ENCODE assay signal across 13 mouse cellular contexts in the genomic region with DNA sequence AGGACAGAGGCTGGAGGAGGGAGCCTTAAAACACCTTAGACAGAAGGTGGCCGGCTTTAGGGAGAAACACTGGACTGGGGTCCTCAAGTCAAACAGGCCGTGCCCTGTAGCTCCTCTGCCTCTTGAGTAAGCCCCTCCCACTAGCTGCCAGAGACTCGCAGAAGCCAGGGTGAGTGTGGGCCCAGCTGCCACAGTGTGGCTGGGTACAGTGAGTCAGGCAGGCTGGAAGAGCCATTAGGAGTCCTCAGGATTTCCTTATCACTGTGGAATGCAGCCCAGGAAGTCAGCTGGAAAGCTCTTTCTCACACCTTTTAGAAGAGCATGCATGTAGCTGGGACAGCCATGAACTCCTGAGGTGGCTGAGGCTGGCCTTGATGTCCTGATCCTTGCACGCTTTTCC. TPM values are rescaled to one million over a fixed set of nuclear protein-coding genes. Genes with fewer than 3 reads are reported as not detected.
DNase-seq lines count a peak whose midpoint lies in the region; ATAC-seq and TF ChIP-seq lines count a peak whose summit lies in the region.
"Had no signal": no experiment of that assay in that cellular context is flagged by ENCODE, and none has a peak within 500 bp of the region (broad histone marks: within the 10 kb centered on the region; RNA-seq: fewer than 3 reads in every experiment).

No protein-coding gene starts in this region.

- peaks cover 24% of the 10 kb centered on the region for H3K4me1 ChIP-seq in forebrain, embryonic 10.5 days
- peaks cover 7% of the 10 kb centered on the region for H3K4me1 ChIP-seq in forebrain, embryonic 15.5 days
- peaks cover 10% of the 10 kb centered on the region for H3K4me1 ChIP-seq in heart, postnatal 0 days (ENCODE audit: control insufficient read depth, insufficient read depth)
- H3K4me1 ChIP-seq: liver, embryonic 15.5 days had no signal

- peaks cover 15% of the 10 kb centered on the region; the same call in 1 of the 2 replicates for H3K27me3 ChIP-seq in forebrain, embryonic 10.5 days (ENCODE audit: poor library complexity, severe bottlenecking)
- no peaks in the 10 kb centered on the region for H3K27me3 ChIP-seq in forebrain, embryonic 15.5 days
- no peaks in the 10 kb centered on the region for H3K27me3 ChIP-seq in heart, postnatal 0 days (ENCODE audit: control insufficient read depth, insufficient read depth, low read length)
- H3K27me3 ChIP-seq: liver, embryonic 15.5 days; neural tube, embryonic 12.5 days had no signal

- no peak for TF ChIP-seq EP300 in heart, postnatal 0 days (IDR thresholded peaks at IDR 0.05; ENCODE audit: low read depth)

- H3K9me3 ChIP-seq in forebrain, embryonic 10.5 days = no peaks in the 10 kb centered on the region
- no peaks in the 10 kb centered on the region for H3K9me3 ChIP-seq in forebrain, embryonic 15.5 days
- H3K9me3 ChIP-seq in heart, postnatal 0 days (replicated peaks; ENCODE audit: control insufficient read depth, low read length) = no peaks in the 10 kb centered on the region
- H3K9me3 ChIP-seq: liver, embryonic 15.5 days; neural tube, embryonic 12.5 days had no signal

- DNase-seq in forebrain, embryonic 10.5 days (ENCODE audit: extremely low spot score, low spot score) = no peak
- DNase-seq in NIH3T3 (ENCODE audit: low read depth) = peak; percentile 78
- peak; percentile 53 for DNase-seq in heart, postnatal 0 days (ENCODE audit: low spot score)
- DNase-seq in lung, postnatal 14 days = peak; percentile 61
- DNase-seq in urinary bladder, postnatal 4 days (ENCODE audit: low spot score in 2 of 2) = no peak
- DNase-seq in adrenal gland, postnatal 4 days (ENCODE audit: low spot score in 2 of 2) = no peak

- H3K4me2 ChIP-seq in forebrain, embryonic 15.5 days (replicated peaks) = no peak overlapping the region
- H3K4me2 ChIP-seq in heart, postnatal 0 days (ENCODE audit: low read depth, low read length) = no peak overlapping the region
- H3K4me2 ChIP-seq: liver, embryonic 15.5 days; neural tube, embryonic 12.5 days had no signal

- H3K27ac ChIP-seq in forebrain, embryonic 10.5 days = 0 out of 2 replicates have a peak overlapping the region, but pooled peaks have one; percentile 40
- H3K27ac ChIP-seq in forebrain, embryonic 15.5 days (replicated peaks) = no peak overlapping the region
- H3K27ac ChIP-seq in heart, postnatal 0 days (ENCODE audit: low read depth) = peak overlapping the region; percentile 47
- H3K27ac ChIP-seq: liver, embryonic 15.5 days; neural tube, embryonic 12.5 days had no signal

- 38% methylated on average over 4 of the region's 4 CpGs for WGBS in forebrain, embryonic 10.5 days
- WGBS in forebrain, embryonic 15.5 days = 33% methylated on average over 4 of the region's 4 CpGs
- WGBS in heart, postnatal 0 days = 22% methylated on average over 4 of the region's 4 CpGs

- H3K36me3 ChIP-seq in forebrain, embryonic 10.5 days (replicated peaks) = no peaks in the 10 kb centered on the region
- no peaks in the 10 kb centered on the region for H3K36me3 ChIP-seq in forebrain, embryonic 15.5 days
- no peaks in the 10 kb centered on the region for H3K36me3 ChIP-seq in heart, postnatal 0 days (replicated peaks; ENCODE audit: control insufficient read depth, insufficient read depth, low read length)
- H3K36me3 ChIP-seq: liver, embryonic 15.5 days; neural tube, embryonic 12.5 days had no signal

- no peak overlapping the region for H3K9ac ChIP-seq in forebrain, embryonic 15.5 days (replicated peaks)
- H3K9ac ChIP-seq in heart, postnatal 0 days (replicated peaks; ENCODE audit: low read depth, low read length) = no peak overlapping the region
- H3K9ac ChIP-seq: liver, embryonic 15.5 days; neural tube, embryonic 12.5 days had no signal

- no peak for TF ChIP-seq CTCF in heart, postnatal 0 days (IDR thresholded peaks at IDR 0.05; ENCODE audit: low read depth)

- ATAC-seq in forebrain, embryonic 15.5 days (replicated peaks) = no peak
- ATAC-seq in heart, postnatal 0 days (ENCODE audit: insufficient read depth, low read depth) = peak; percentile 55
- ATAC-seq in megakaryocyte, adult 5-6 weeks (ENCODE audit: poor library complexity, severe bottlenecking) = no peak

- H3K4me3 ChIP-seq in forebrain, embryonic 10.5 days = no peak overlapping the region
- no peak overlapping the region for H3K4me3 ChIP-seq in forebrain, embryonic 15.5 days
- H3K4me3 ChIP-seq in heart, postnatal 0 days (ENCODE audit: low read depth, low read length) = no peak overlapping the region
- H3K4me3 ChIP-seq: liver, embryonic 15.5 days; neural tube, embryonic 12.5 days had no signal

RNA-seq across cellular contexts. Expression of gene Col1a1, which starts 19.5 kb away (rescaled TPM):
- polyA plus RNA-seq in forebrain, embryonic 10.5 days (2016; fragmentation: Nextera tagmentation; extraction: Ambion mirVana) = 62.2 and 65.3 TPM in 2 replicates
- 40.2 and 40.5 TPM in 2 replicates for polyA plus RNA-seq in forebrain, embryonic 15.5 days (2015; fragmentation: Nextera tagmentation; extraction: Ambion mirVana)
- total RNA-seq in heart, postnatal 0 days (2014; rRNA removed; ENCODE audit: low replicate concordance) = 263 and 322 TPM in 2 replicates
- polyA plus RNA-seq in heart, postnatal 0 days (2015; fragmentation: Nextera tagmentation; extraction: Ambion mirVana) = 334 and 345 TPM in 2 replicates
- total RNA-seq in adrenal gland, postnatal 4 days (2021) = 1,000 to 10,000 TPM in 1 of 2 experiments, 100 to 1,000 TPM in 1; 890 to 1,096 TPM
- 0.36 and 0.42 TPM in 2 replicates for total RNA-seq in megakaryocyte, adult 5-6 weeks (2015)
- total RNA-seq in megakaryocyte, adult 5-6 weeks (2017) = 0.49 and 4.8 TPM in 2 replicates

RNA-seq across cellular contexts. Expression of gene Hils1, which starts 50.9 kb away (rescaled TPM):
- not detected in 2 replicates for polyA plus RNA-seq in forebrain, embryonic 10.5 days (2016; fragmentation: Nextera tagmentation; extraction: Ambion mirVana)
- polyA plus RNA-seq in forebrain, embryonic 15.5 days (2015; fragmentation: Nextera tagmentation; extraction: Ambion mirVana) = not detected in 2 replicates
- not detected in 2 replicates for total RNA-seq in heart, postnatal 0 days (2014; rRNA removed; ENCODE audit: low replicate concordance)
- 0.27 TPM in 1 of 2 replicates, not detected in the other for polyA plus RNA-seq in heart, postnatal 0 days (2015; fragmentation: Nextera tagmentation; extraction: Ambion mirVana)
- not detected for total RNA-seq in adrenal gland, postnatal 4 days (2021)
- total RNA-seq in megakaryocyte, adult 5-6 weeks (2015) = not detected in 2 replicates
- total RNA-seq in megakaryocyte, adult 5-6 weeks (2017) = not detected in 2 replicates
- polyA plus RNA-seq: cortical plate, adult 2 months; large intestine, adult 2 months; liver, embryonic 15.5 days; neural tube, embryonic 12.5 days; spleen, adult 2 months had no signal

RNA-seq across cellular contexts. Expression of gene Sgca, which starts 59.6 kb away (rescaled TPM):
- polyA plus RNA-seq in forebrain, embryonic 10.5 days (2016; fragmentation: Nextera tagmentation; extraction: Ambion mirVana) = not detected in 2 replicates
- not detected in 2 replicates for polyA plus RNA-seq in forebrain, embryonic 15.5 days (2015; fragmentation: Nextera tagmentation; extraction: Ambion mirVana)
- 47.5 and 313 TPM in 2 replicates for total RNA-seq in heart, postnatal 0 days (2014; rRNA removed; ENCODE audit: low replicate concordance)
- 62.2 and 62.4 TPM in 2 replicates for polyA plus RNA-seq in heart, postnatal 0 days (2015; fragmentation: Nextera tagmentation; extraction: Ambion mirVana)
- 1 to 10 TPM; 2.8 to 3.9 TPM for total RNA-seq in adrenal gland, postnatal 4 days (2021)
- not detected in 2 replicates for total RNA-seq in megakaryocyte, adult 5-6 weeks (2015)
- not detected in 2 replicates for total RNA-seq in megakaryocyte, adult 5-6 weeks (2017)

Comparison
In these comparisons a context has a peak if more than half of its experiments do, and no peak if none do; other contexts are left out.
1. DNase-seq: peak in NIH3T3 (single experiment), heart, postnatal 0 days (single experiment) and lung, postnatal 14 days (single experiment); none in forebrain, embryonic 10.5 days (single experiment), urinary bladder, postnatal 4 days (0 of 2) and adrenal gland, postnatal 4 days (0 of 2).
2. RNA of gene Col1a1, which starts 19.5 kb away (total RNA-seq): 890 to 1,096 TPM in adrenal gland, postnatal 4 days and 263 to 322 TPM in heart, postnatal 0 days; 0.36 to 4.8 TPM in megakaryocyte, adult 5-6 weeks; every median in the first group is over 10 times any median in the second.